Mouse (Mus musculus): ENCODE data around the gene Reep3. TPM values are rescaled to one million over a fixed set of nuclear protein-coding genes. Genes with fewer than 3 reads are reported as not detected.

Gene Reep3
- polyA plus RNA-seq, 1 experiment from 2014 or later: 77.4 TPM

GRCm38 (mm10) chr10:67058702-67059101 lies 38.0 kb downstream of the Reep3 start:
- H3K4me1 ChIP-seq (replicated peaks; ENCODE audit: control insufficient read depth, insufficient read depth, low read length): no peaks in the 10 kb centered on the region
- H3K36me3 ChIP-seq (ENCODE audit: control insufficient read depth, insufficient read depth): no peaks in the 10 kb centered on the region
- TF ChIP-seq CTCF (IDR thresholded peaks at IDR 0.05; ENCODE audit: low read depth): no peak
- no peak overlapping the region for H3K4me2 ChIP-seq (replicated peaks; ENCODE audit: low read depth)
- H3K27me3 ChIP-seq (replicated peaks; ENCODE audit: control insufficient read depth, insufficient read depth, low read length): no peaks in the 10 kb centered on the region
- ATAC-seq: no peak
- H3K27ac ChIP-seq (ENCODE audit: low read depth, low read length): no peak overlapping the region
- no peak overlapping the region for H3K4me3 ChIP-seq (ENCODE audit: low read depth, low read length)
- no peaks in the 10 kb centered on the region for H3K9me3 ChIP-seq (ENCODE audit: control insufficient read depth)
- 60% methylated on average over 6 of the region's 6 CpGs for WGBS
- H3K9ac ChIP-seq (ENCODE audit: low read depth, low read length): no peak overlapping the region

GRCm38 (mm10) chr10:67058297-67058696 lies 38.4 kb downstream of the Reep3 start:
- 60% methylated on average over 7 of the region's 7 CpGs for WGBS

GRCm38 (mm10) chr10:67057696-67058095 lies 39.0 kb downstream of the Reep3 start:
- Histone ChIP-seq H3K9me3 (ENCODE audit: control insufficient read depth) (no peaks in the 10 kb centered on the region), H3K4me1 (replicated peaks; ENCODE audit: control insufficient read depth, insufficient read depth, low read length) (no peaks in the 10 kb centered on the region), H3K4me2 (replicated peaks; ENCODE audit: low read depth) (no peak overlapping the region), H3K27ac (ENCODE audit: low read depth, low read length) (no peak overlapping the region), H3K9ac (ENCODE audit: low read depth, low read length) (no peak overlapping the region), H3K27me3 (replicated peaks; ENCODE audit: control insufficient read depth, insufficient read depth, low read length) (no peaks in the 10 kb centered on the region), H3K36me3 (ENCODE audit: control insufficient read depth, insufficient read depth) (no peaks in the 10 kb centered on the region), H3K4me3 (ENCODE audit: low read depth, low read length) (no peak overlapping the region)
- TF ChIP-seq CTCF (IDR thresholded peaks at IDR 0.05; ENCODE audit: low read depth): no peak
- 87% methylated on average over 6 of the region's 6 CpGs for WGBS
- no peak for ATAC-seq

More at GRCm38 (mm10) chr10:67058297-67058696, 38.4 kb downstream of the Reep3 start:
- Histone ChIP-seq H3K4me2 (replicated peaks; ENCODE audit: low read depth) (no peak overlapping the region), H3K27ac (ENCODE audit: low read depth, low read length) (no peak overlapping the region), H3K36me3 (ENCODE audit: control insufficient read depth, insufficient read depth) (no peaks in the 10 kb centered on the region), H3K9ac (ENCODE audit: low read depth, low read length) (no peak overlapping the region), H3K4me1 (replicated peaks; ENCODE audit: control insufficient read depth, insufficient read depth, low read length) (no peaks in the 10 kb centered on the region), H3K27me3 (replicated peaks; ENCODE audit: control insufficient read depth, insufficient read depth, low read length) (no peaks in the 10 kb centered on the region), H3K4me3 (ENCODE audit: low read depth, low read length) (no peak overlapping the region), H3K9me3 (ENCODE audit: control insufficient read depth) (no peaks in the 10 kb centered on the region)
- ATAC-seq: no peak
- TF ChIP-seq CTCF (IDR thresholded peaks at IDR 0.05; ENCODE audit: low read depth): no peak

- Histone ChIP-seq H3K9ac (ENCODE audit: low read depth, low read length) (no peak overlapping the region), H3K27me3 (replicated peaks; ENCODE audit: control insufficient read depth, insufficient read depth, low read length) (no peaks in the 10 kb centered on the region), H3K4me3 (ENCODE audit: low read depth, low read length) (no peak overlapping the region), H3K36me3 (ENCODE audit: control insufficient read depth, insufficient read depth) (no peaks in the 10 kb centered on the region), H3K9me3 (ENCODE audit: control insufficient read depth) (no peaks in the 10 kb centered on the region), H3K4me1 (replicated peaks; ENCODE audit: control insufficient read depth, insufficient read depth, low read length) (no peaks in the 10 kb centered on the region), H3K27ac (ENCODE audit: low read depth, low read length) (no peak overlapping the region), H3K4me2 (replicated peaks; ENCODE audit: low read depth) (no peak overlapping the region)
- ATAC-seq: no peak
- no peak for TF ChIP-seq CTCF (IDR thresholded peaks at IDR 0.05; ENCODE audit: low read depth)
Observed at GRCm38 (mm10) chr10:67057208-67057607, 39.5 kb downstream of the Reep3 start.

GRCm38 (mm10) chr10:67055867-67056856 lies 40.6 kb downstream of the Reep3 start:
- no peaks in the 10 kb centered on the region for H3K36me3 ChIP-seq (ENCODE audit: control insufficient read depth, insufficient read depth)
- H3K9me3 ChIP-seq (ENCODE audit: control insufficient read depth): no peaks in the 10 kb centered on the region
- 31% methylated on average over 17 of the region's 17 CpGs for whole genome bisulfite sequencing
- ATAC-seq: peak; percentile 22; the same call in 1 of the 2 replicates
- no peak for TF ChIP-seq CTCF (IDR thresholded peaks at IDR 0.05; ENCODE audit: low read depth)
- H3K27me3 ChIP-seq (replicated peaks; ENCODE audit: control insufficient read depth, insufficient read depth, low read length): no peaks in the 10 kb centered on the region
- 0 out of 2 replicates have a peak overlapping the region, but pooled peaks have one; percentile 13 for H3K4me2 ChIP-seq (replicated peaks; ENCODE audit: low read depth)
- no peak overlapping the region for H3K9ac ChIP-seq (ENCODE audit: low read depth, low read length)
- peak overlapping the region; percentile 51 for H3K27ac ChIP-seq (ENCODE audit: low read depth, low read length)
- no peaks in the 10 kb centered on the region for H3K4me1 ChIP-seq (replicated peaks; ENCODE audit: control insufficient read depth, insufficient read depth, low read length)
- no peak overlapping the region for H3K4me3 ChIP-seq (ENCODE audit: low read depth, low read length)

GRCm38 (mm10) chr10:67053475-67053874 lies 43.3 kb downstream of the Reep3 start:
- ATAC-seq: no peak
- WGBS: 50% methylated on average over 9 of the region's 9 CpGs
- Histone ChIP-seq H3K36me3 (ENCODE audit: control insufficient read depth, insufficient read depth) (no peaks in the 10 kb centered on the region), H3K27ac (ENCODE audit: low read depth, low read length) (no peak overlapping the region), H3K4me1 (replicated peaks; ENCODE audit: control insufficient read depth, insufficient read depth, low read length) (no peaks in the 10 kb centered on the region), H3K4me3 (ENCODE audit: low read depth, low read length) (no peak overlapping the region), H3K9ac (ENCODE audit: low read depth, low read length) (no peak overlapping the region), H3K27me3 (replicated peaks; ENCODE audit: control insufficient read depth, insufficient read depth, low read length) (no peaks in the 10 kb centered on the region), H3K9me3 (ENCODE audit: control insufficient read depth) (no peaks in the 10 kb centered on the region), H3K4me2 (replicated peaks; ENCODE audit: low read depth) (no peak overlapping the region)
- TF ChIP-seq CTCF (IDR thresholded peaks at IDR 0.05; ENCODE audit: low read depth): no peak

Data from intestine, postnatal 0 days (tissue).